Mouse (Mus musculus): ENCODE measurements at regions not wholly inside any gene's neighbourhood (a gene's known extent, or its start where the extent isn't known, plus 50 kb on each side); places are given as distances from the start of the nearest gene placed in this dataset.
A peak's percentile ranks its signal among the peaks of the same experiment; 100 is the strongest.

DNA sequence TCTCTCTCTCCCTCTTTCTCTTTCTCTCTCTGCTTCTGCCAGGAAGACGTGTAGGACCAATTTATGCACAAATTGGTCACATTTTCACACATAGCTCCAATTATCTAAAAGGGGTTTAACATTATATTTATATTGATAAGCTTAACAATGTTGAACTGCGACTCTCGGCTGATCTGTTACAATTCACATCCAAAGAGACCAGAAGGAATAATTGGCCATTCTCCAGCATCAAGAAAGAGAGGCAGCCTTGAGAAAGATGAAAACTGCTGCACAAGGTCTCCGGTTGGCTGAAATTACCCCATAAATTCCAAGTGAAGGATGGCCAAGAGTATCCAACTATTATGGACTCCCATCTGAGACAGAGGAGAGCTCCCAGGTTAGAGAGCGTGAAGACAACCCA, 398.4 kb downstream of the Tshz3 start:
- peak in 1 of 2 experiments; percentile 28 for DNase-seq

DNA sequence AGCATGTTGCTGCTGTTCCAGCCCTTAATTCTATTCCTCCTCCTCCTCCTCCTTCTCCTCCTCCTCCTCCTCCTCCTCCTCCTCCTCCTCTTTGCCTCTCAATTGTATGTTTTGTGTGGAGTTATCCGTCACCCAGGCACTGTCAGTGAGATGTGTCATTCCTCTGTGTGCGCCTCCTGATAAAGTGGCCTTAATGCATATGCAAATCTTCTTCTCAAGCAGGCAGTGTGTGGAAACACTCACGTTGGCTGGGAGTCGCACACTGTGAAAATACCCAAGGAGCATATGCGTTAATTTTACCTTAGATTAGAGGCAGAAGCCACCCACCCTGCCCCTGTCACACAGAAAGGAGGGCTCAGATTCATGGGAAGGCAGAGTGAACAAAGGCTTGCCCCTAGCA, 401.0 kb downstream of the Tshz3 start:
- DNase-seq: no peak

DNA sequence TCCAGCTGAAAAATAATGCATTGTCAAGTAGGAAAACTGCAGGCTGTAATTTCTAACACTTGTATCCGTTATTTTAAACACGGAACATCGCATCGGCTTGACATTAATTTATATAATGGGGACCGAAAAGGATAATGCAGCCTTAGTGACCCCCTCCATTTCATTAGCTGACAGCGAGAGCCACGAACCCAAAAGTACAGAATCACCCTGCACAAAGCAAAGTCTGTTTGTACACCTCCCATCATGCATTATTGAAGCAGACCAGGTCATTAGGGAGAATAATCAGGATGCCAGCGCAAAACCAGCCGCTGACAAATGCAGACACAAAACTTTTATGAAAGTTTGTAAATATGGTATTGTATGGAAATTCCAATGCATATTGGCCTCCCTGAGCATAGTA, 406.8 kb downstream of the Tshz3 start:
- DNase-seq: no peak

DNA sequence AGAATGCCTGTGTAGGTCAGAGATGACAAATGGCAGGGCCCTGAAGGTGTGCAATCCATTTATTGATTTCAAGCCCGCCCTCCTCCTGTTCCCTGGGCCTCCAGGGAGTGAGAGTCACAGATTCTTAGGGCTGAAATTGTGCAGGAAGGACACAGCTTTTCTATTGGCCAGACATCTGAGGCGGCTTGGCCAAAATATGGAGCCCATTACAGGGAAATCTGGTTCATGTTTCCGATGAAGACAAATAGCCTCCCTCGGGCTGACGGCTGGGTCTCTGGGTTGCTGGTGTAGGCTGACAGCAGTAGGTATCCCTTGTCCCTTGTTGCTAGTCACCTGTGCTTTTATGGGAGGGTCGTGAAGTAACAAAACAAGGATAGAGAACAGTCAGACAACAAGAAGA, 413.2 kb downstream of the Tshz3 start:
- no peak for DNase-seq

DNA sequence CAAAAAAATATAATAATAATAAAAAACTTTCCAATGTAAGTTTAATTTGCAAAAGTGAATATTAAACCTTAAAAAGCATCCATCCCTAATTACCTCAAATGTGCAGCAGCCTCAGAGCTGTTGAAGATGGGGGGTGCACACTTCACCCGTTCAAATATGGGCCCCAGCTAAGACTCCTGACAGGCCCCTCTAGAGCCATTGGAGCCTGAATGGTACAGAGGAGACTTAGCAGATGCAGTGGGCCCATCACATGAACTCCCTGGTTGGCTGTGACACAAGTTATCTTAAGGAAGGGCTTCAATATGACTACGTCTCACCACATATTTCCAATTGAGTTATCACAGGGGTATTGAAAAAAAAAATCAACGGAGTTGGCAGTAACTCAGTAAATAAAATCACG, 422.9 kb downstream of the Tshz3 start:
- no peak for DNase-seq

DNA sequence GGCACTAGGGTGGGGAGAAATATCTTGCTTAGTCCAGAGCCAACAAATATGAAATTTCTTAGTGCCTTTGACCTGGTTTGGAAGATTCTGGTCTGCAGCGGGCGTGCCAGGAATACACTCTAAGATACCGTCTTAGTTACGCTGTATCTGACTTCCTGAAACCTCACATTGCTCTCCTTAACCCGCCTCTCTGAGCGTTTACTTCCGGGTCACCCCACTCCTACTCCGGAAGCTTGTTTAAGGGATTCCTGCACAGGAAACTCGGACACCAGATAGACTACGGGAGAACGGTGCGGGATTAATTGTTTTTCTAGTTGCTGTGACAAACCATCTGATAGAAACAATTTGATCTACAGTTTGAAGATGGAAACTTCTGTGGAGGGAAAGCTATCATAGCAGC, 442.3 kb downstream of the Tshz3 start:
- no peak for DNase-seq

DNA sequence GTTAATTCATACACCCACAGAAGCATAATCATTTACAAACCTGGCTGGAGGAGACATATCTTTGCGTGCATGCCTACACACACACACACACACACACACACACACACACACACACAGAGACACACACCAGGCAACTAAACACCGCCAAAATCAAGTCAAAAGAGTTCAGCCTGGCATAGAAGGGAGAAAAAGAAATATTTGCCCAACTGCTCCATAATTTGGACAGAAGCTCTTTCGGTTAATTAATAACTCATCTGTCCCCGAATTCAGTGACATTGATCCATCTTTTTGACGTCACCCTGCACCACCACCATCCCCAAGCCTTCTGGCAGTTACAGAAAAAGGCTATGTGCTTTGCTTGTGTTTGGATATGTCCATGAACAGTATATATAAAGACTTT, 444.9 kb downstream of the Tshz3 start:
- DNase-seq: no peak

DNA sequence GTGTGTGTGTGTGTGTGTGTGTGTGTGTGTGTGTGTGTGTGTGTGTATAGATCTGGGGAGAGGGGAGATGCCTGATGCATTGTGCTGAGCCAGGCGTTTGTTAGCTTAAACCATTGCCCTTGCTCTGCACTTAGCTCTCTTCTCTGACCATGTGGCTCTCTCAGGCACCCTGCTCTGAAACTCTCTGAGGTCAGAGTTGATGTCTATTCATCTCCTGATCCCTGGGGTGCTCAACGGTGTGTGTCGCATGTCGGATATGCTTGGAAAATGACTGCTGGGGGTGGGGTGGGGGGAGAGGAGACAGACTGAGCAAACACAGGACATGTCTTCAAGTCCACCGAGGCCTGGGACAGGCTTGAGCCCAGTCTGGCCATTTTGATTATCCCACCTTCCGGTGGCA, 446.4 kb downstream of the Tshz3 start:
- DNase-seq: no peak

DNA sequence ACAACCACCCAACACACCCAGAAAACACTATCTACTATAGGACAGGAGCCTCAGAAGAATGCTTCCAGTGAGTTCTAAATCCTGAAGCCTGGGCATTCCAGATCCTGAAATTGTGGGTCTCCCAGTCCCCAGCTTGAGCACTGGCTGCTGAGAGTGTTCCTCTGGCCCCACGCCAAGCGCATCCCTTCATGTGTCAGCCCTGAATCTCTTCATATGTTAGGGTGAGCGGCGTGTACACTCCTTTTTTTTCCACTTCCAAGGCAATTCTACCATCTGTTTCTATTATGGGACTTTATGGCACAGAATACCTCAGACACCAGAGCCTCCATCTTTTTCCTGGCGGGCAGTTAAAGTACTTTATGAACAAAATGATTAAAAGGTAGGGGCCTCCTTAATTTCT, 451.8 kb downstream of the Tshz3 start:
- peak; percentile 86 to 93 for DNase-seq

DNA sequence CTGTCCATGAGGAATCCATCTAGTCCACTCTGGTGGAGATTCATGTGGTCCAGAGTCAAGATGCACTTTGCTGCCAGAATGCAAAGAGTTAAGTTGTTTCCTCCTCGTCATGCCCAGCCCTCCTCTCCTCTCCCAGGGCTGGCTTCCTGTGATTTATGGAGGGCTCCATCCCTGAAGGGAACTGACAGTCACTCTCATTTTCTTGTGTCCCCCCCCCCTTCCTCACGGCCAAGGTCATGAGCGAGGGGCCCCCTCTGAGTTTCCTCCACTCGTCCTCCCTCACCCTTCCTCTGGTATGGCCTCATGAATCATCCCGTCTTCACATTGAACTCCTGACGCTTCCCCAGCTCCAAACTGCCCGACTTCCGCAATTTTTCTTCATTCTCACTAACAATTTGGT, 461.9 kb downstream of the Tshz3 start:
- no peak for DNase-seq

DNA sequence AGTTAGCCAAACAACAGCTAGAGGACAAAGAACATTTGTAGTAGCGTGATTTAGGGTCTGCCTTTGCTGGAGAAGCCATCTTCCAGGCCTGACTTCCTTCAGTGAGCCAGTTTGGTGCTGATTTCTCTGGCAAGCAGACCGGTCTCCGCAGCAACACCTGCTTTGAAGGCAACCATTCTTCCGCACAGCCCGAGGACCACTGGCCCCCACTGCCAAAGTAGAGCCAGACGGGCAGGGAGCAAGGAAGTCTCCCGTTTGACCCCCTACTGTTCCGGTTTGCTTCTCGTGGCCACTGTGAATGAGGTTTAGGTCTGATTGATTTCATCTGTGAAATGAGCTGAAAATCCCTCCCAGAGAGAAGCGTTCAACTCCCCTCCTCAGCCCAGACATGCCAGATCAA, 471.0 kb downstream of the Tshz3 start:
- DNase-seq: peak; percentile 32 to 33

DNA sequence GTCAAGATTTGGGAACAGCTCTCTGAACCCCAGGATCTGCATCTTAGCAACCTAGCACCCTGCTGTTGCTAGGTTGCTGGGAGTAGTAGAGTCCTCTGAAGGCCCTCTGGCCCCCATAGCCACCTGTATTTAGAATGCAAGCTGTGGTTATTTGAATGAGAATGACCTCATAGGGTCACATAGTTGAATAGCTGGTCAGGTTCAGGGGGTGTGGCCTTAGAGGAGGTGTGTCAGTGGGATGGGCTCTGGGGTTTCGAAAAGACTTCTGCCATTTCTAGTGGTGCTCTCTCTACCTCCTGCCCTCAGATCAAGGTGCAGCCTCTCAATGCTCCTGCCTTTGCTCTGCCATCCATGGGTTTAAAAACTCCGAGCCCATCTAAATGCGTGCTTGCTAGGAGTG, 477.8 kb downstream of the Tshz3 start:
- no peak for DNase-seq

DNA sequence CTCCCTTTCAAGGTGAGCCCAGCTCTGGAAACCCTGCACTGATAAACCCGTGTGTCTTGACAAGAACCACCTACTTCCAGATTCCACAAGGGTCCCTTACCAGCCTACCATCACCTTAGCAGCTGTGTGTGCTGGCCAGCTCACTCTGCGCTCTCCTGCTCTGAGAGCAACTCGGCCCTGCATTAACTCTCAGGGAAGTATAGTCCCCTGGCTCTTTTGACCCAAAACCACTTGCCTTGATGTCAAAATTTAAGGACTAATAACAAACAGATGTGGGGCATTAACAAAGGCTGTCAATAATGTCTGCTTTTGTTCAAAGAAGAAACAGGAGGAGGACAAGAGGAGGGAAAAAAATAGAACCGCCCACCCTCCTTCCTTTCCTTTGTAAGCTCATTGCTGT, 480.3 kb downstream of the Tshz3 start:
- no peak for DNase-seq

DNA sequence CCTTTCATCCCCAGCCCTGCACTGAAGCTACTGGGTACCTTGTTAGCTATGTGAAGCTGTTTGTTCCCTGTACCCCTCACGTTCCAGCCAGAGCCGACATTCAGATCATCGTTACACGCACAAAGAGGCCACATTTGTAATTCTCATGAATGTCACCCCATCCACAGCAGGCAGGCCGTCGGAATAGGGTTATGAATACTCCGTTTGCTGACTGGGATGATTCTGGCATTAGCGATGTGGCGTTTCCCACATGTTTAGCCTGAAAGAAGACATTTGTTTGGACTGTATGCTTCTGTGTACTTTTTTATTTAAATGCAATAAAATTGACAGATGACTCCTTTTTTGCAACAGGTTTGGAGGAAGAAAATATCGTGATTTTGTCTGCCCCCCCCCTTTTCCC, 482.0 kb downstream of the Tshz3 start:
- no peak for DNase-seq

DNA sequence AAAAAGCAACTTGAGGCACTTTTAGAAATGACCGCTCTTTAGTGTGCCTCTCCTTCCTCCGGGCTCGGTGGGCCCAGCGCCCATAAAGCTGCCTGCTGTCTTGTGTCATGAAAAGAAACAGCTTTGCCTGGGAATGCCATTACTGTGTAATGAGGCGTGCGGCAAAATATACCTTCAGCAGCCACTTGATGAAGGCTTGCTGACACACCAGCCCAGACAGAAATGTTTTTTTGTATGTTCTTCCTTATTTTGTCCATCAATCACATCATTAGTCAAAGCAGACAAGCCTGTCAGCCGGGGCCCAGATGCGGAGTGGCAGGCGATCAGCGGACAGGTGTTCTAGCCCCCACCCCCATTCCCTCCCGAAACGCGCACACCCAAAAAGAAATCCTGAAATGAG, 482.5 kb downstream of the Tshz3 start:
- DNase-seq: peak in 1 of 2 experiments; percentile 8

DNA sequence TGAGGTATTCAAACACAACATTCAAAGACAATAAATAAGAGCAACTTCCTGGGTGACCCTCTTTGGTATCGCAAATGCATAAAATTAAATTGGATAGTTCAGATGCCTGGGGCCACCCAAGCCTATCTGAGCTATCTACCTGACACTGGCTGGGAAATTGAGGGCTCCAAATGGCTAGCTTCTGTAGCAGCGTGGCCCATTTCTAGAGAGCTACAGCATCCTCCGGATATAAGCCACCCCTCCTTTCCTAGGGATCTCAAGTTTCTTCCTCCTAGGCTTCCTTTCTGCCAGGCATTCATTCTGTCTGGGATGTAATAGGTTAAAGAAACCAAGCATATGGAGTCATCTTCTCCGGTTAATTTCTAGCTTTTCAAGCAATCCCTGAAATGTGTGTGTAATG, 483.2 kb downstream of the Tshz3 start:
- DNase-seq: no peak

DNA sequence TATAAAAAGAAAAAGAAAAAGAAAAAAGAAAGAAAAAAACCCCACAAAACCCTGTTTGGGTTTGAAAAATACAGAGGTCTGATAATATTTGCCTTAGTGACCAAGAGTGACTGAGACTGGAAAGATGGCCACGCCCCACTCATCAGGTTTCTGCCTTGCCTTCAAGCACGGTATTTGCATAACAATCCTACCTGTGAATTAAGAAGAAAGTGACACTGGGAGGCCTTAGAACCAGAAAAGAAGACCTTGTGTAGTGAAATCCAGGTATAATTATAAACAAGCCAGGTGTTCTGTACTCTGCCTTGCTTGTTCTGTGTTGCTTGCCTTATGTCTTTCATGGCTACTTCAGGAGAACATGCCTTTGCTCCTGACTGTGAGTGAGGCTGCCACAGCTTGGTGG, 494.6 kb downstream of the Tshz3 start:
- DNase-seq: no peak

DNA sequence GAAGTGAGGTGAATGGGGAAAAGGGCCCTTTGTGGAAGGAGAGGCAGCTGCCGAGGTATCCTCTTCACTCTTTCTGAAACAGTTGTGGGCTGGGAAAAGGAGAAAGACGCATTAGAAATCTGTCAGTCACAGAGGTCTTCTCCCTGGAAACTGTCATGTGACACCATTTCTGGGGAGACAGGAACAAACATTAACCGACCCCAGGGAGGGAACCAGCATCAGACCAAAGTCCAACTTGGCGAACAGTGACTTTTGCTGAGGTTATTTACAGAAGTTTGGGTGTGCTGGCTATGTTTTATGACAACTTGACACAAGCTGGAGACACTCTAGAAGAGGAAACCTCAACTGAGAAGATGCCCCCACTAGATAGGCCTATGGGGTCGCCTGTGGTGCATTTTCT, 506.9 kb downstream of the Tshz3 start:
- DNase-seq: no peak

DNA sequence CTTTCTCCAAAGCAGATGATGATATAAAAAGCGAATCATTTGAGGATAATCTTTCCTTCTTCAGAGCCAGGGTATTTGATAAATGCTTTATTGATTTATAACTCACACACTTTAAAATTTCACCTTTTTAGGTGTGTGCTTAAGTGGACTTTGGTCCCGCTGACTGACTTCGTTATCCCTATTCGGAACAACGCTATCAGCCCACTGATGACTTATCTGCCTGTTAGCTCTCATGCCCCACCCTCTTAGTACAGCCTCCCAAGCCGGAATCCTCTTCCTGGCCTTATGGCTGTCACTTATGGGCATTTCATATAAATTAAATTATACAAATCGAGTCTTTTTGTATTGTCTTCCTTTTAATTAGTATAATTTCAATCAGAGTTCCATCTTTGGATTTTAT, 510.4 kb downstream of the Tshz3 start:
- DNase-seq: no peak

DNA sequence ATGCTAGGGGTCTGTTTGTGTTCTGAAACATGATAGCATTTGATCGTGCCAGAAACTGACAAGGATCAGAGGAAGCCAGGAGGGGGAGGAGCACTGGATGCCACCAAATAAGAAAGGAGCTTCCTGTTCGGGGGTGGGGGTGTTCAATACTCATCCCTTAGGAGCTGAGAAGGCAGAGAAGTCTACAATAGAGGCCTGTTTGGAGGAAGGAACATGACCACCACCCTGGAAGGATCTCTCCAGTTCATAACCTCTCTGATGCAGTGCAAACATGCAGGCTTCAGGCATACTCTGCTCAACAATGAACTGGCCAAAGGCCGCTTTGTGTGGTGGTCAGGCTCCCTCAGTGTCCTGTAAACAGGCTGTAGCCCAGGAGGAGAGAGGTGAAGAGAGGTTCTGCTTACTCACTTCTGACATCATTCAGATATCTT, 515.8 kb downstream of the Tshz3 start:
- no peak for DNase-seq

DNA sequence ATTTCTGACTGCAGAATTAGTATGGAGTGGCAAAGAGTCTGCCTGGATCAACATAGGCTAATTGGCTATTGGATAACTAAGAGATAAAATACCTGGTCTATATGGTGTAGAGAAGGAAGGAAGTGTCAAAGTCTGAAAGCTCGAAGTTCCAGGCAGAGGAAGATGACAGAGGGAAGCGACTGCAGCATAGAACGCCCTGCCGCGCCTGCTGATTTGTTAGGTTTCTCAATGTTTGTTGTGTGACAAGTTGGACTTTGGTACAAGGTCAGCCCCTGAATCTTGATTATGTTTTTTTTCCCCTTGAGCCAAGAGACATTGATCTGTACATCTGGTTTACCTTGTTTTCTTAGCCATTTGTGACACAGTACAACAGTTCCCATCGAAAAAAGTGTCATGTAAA, 517.6 kb downstream of the Tshz3 start:
- DNase-seq: no peak

DNA sequence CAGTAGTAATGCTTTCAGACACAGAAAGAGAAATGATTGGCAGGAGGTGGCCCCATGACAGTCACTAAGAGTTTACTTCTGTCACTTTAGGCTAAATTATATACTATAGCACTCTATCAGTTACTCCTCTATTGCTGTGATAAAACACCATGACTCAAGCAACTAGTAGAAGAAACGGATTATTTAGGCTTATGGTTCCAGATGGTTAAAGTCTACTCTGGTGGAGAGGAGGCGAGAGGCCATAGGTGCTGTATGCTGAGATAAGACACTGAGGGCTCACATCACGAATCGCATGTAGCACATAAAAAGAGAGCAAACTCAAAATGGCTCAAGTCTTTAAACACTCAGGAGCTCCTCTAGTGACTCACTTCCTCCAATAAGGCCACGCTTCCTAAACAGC, 522.6 kb downstream of the Tshz3 start:
- no peak for DNase-seq

DNA sequence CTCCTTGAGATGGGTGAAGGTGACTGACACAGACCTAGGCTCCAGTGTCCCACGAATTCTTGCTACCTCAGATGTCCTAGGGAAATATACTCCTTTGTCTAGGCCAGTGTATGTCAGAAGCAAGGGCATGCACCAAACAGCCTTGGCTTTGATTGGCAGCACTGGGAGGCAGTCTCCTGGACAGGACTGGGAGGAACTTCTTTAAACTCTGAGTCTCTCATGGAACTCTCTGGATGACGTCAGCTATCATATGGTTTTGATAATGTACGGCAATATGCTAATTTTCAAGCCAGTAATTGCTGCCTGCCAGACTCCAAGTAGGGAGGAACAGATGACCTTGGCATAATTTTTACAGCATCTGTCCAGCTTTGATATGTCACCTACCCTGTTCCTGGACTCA, 528.5 kb downstream of the Tshz3 start:
- no peak for DNase-seq

DNA sequence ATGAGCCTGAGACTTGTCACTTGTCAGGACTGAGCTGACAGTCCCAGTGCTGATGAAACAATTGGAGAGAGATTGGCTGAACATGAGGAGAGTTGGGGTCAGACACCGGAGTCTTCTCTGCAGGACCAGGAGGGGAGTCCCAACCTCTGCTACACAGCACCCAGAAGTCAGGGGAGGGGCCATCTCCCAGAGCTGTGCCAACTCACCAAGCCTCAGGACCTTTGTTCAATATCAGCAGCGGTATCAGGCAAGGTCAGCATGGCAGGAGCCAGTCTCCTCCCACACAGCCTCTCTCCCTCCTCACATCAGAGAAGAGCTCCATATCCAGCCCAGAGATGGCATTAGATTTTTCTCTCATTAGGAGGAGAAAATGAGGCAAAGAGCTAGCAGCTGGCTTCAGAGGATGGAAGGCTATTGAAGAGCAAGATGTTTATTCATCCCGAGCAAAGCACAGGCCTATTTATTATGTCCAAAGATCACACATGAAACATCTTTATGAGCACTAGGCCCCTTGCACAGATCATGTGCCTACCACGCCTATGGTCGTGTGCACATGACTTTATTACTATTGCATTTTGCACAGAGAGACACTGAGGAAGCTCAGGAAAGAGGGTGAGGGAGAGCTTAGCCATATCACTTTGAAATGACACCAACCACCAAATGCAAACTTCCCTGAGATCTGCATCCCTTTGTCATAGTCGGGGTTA, 532.9 kb downstream of the Tshz3 start:
- DNase-seq: no peak

DNA sequence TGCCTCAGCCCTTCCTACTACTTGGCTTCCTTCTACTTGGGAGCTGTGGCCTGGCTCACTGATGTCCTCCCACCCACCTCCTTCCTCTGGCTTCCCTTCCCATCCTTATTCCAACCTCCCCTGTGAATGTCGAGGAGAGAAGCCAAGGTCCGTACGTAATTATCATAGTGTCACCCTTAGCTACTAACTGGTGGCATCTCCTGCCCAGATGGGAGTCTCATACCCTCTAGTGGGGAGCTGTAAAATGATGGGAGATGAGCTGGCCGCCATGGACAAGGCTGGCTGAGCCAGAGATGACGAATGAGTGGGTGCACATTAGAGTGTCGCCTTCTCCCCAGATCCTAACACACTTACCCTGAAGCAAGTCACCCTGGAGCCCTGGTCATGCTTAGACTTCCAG, 532.6 kb downstream of the Zfp536 start:
- DNase-seq: peak; percentile 28 to 30

DNA sequence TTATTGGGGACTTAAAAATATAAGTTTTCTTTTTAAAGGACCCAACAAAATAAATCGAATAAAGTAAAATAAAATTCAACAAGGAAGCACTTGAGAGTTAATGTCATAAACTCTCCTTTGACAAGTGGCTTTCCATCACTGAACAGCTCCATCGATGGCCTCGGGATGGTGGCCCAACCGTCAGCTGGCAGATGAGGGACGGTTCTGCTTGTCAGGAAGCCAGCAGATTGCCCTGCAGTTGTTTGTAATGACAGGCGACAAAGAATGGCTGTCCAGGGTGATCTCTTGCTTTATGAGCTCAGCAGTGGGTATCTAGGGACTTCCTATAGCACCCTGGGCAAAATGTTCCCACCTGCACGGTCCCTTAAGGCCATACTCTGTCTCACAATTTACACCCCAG, 531.7 kb downstream of the Zfp536 start:
- peak; percentile 14 to 18 for DNase-seq

Measured in cerebellum, postnatal 14 days (tissue).